Mouse (Mus musculus) v-Abl transformed pro-B cells (cell line): ENCODE data around the gene Parp6.

ENCODE experiments used
- in situ Hi-C, 2 experiments: fragments of 400-800 bp; cut with MboI; formaldehyde crosslinking; loops; one replicate each; pipeline ENCODE4 v1.15.1; 2025; ENCODE audit not compliant: unreplicated experiment in 2 of 2

Parp6 gene

DNA sequence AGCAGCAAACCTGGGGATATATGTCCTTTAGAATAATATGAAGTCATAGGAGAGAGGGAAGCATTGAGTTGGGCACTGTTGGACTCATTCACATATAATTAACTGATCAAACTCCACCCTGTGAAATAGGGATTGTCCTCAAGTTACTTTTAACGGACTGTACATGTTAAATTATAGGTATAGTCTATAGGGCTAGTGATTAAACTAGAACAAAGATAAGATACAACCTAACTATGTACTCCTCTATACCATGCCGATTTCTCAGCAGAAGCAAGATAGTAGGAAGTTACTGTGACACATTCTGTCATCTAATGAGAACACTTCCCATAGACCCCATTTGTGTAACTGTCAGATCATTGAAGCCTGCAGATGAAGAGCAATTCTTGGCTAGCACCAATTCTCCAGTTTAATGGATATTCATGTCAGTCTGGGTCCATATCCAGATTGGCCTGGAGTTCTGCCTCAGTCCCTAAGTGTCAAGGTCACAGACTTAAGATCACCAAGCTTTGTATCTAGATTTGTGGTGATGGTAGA, 37.4 kb downstream of the Parp6 start:
- in situ Hi-C loops: loop anchor here in 1 of 2 experiments (10.0 kb wide), 1 partner anchor 180 kb away; no protein-coding TSS in a partner anchor

DNA sequence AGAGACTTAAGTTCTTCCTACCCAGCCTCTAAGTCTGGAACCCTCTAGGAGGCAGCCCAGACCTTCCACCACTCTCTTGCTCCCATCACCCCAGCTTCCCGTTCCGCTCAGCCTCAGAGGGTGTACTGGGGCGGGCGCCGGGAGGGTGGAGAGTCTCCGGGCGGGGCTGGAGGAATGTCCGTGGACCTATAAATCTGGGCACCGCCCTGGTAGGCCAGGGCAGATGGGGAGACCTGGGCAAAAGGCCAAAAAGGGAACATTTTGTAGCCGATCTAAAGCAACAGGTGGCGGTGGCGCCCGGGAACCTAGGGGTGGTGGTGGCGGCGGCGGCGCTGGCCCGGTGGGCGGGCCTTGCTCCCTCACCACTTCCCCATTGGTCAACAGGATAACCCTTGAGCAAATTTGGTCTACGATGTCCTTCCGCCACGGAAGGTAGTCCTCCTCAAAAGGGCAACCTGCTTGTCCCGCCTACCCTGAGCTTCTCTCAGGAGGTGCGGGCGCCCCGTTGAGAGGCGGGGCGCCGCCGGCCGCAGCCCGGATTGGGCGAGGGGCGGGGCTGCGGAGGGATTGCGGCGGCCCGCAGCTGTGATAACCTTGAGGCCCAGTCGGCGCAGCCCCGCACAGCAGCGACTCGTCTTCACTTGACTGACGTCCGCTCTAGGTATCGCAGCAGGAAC, 39.0 kb downstream of the Parp6 start, which contains the start of gene Pkm:
Gene Pkm (plus strand): TSS at position 411 of the 677 bp plus-strand sequence.
- in situ Hi-C loops: loop anchor here in 1 of 2 experiments (10.0 kb wide), 1 partner anchor 181 kb away; no protein-coding TSS in a partner anchor

DNA sequence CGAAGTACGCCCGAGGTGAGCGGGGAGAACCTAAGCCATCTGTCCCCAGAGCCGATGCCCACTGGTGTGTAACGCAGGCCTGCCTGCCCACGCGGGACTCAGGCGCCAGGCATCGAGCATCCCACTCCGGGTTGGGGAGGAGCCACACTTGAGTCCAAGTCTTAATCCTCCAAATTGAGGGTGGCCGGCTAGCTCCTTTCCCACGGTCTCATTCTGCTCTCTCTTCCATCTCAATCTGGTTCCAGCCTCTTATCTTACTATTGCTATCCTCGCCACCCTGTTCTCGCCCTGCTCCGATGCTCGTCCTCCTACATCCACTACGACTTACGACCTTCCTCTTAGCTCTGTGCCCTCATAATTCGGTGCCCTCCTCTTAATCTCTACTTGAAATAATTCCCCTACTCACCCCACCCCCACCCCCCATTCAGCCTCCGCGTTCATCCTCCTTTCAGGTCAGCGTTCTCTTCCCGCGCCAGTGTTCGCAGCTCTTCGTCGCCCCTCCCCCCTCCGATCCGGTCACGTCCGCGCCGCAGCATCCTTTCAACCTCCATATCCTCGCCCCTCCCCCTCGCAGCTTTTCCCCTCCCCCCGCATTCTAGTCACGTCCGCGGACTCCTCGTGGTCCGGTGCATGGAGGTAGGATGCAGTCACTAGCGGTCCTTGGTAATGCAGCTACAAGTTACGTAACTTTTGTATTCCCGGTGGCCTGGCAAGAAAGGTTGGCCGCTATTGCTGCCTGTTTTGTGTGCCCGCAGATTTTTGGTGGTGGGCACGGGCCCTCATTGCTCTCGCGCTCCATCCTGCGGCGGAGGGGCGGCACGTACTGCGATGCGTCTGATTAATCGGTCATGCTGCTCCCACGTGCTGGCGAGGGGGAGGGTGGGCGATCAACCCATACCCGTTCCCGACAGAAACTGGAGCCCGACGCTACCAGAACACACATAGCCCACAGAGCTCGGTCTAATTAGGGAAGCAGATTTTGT, 39.8 kb downstream of the Parp6 start:
- in situ Hi-C loops: loop anchor here in 1 of 2 experiments (10.0 kb wide), 1 partner anchor 182 kb away; no protein-coding TSS in a partner anchor

DNA sequence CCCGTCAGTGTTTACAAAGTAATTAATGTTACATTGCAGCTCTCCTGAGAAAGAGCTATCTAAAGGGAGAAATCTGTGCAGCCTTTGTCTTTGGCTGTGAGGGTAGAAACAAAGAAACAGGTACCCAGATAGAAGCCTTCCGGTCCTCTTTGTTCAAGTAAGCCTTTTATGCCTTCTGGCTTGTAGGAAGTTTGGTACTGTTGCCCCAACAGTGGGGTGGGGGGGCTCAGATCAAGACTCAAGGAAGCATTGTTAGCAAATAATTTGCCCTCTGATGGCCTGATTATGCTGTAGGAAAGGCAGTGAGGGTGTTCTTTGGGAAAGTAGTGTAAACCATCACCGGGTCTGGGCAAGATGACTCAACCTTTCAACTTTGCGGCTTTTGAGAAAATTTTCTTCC, 41.1 kb downstream of the Parp6 start:
- in situ Hi-C loops: loop anchor here in 1 of 2 experiments (10.0 kb wide), 1 partner anchor 183 kb away; no protein-coding TSS in a partner anchor

DNA sequence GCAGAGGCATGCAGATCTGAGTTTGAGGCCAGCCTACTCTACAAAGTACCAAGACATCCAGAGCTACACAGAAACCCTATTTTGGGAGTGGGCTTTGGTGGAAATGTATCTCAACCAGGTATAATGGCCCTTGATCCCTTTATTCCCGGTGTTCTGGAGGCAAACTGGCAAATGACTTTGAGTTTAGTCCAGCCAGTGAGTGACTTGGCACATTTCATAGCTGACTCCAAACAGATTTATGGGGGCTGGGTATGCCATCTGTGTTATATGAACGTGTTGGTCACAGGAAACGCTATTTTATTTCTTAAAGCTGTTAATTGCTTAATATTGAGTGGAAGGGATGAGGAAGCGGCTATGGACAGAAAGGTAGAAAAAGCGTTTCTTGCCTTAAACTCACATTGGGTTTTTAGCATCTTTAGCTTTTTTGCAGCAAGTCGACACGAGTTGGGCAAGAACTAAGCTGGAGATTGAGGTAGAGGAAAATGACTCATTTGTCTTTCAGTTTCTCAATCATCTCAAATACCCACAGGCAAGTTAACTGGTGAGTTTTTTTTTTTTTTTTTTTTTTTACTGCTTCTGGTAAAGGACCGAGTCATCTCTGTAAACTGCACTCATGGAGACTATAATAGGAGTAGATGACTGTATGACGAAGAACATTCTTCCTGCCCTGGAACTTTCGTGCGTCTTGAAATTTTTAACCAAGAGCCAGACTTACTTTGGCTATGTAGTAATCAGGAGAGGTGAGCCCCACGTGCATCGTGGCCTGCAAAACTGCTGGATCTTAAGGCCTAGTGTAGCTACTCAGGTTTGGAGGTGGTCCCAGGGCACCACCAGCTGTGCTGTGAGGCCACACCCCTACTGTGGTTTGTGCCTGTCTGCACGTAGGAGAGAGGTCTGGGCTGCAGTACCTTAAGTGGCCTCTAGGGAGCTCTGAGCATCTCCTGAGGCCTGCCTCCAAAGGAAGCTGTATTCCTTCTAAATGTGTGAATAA, 42.2 kb downstream of the Parp6 start:
- in situ Hi-C loops: loop anchor here in 1 of 2 experiments (10.0 kb wide), 1 partner anchor 185 kb away; no protein-coding TSS in a partner anchor

DNA sequence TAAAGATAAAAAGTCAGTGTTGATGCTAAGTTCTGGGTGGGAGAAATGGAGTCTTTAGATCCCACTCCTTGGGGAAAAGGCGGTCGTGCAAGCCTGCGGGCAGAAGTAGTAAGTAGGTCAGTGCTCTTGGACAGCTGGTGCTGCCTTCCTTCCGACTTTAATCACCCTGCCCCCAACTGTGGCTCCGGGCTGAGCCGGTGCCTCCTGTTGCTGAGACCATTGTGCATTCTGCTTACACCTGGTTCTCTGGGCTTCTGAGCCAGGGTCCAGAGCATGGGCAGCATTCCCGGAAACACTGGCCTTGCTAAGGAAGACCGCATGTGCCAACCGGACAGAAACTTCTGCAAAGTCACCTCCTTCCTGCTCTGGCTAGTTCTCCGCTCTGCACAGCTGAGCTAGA, 43.3 kb downstream of the Parp6 start:
- in situ Hi-C loops: no loop called here

DNA sequence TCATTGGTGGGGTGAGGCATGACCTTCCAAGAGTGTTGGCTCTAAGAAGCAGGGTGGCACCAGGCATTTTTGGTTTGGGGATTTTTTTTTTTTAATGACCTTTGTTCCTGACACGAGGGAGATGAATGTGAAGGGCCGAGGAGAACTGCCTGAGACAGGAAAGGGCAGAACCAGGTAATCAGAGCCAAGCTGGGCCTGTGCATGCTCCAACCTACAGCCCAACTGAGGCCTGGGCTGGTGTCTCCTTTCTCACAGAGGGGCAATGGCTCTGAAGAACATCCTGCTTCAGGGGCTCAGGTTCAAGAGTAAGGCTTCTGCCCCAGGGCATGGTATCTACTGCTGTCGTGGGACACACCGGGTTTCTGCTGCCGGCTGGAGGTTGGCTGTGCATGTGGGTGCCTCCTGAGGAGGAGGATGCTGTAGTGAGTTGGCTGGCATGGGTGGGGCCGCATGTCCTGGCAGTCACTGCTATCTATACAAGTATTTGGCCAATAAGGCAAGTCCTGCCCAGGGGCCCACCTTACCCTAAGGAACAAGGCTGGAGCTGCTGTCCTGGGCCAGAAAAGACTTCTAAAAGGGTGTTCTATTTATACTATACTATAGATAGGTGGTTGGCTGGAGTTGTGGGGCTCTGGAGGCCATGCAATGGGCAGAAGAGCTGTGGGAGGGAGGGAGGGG, 44.4 kb downstream of the Parp6 start:
- in situ Hi-C loops: no loop called here

DNA sequence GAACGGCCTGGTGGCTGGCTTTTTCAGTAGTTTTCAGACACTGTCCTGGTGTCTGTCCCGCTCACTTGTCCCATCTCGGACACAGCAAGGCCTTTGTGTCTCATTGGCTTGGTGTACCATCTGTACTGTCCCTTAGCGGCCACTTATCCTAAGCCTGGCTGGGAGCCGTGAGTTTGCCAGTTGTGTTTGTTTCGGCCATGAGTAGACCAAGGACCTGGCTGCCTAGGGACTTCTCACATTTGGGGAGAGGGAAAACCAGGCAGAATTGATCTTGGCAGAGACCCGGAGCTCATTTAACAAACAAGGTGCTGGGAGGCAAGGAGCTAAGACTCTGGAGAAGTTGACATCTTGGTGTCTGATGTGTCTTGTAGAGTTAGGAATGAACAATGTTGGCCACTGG, 46.1 kb downstream of the Parp6 start:
- in situ Hi-C loops: no loop called here

DNA sequence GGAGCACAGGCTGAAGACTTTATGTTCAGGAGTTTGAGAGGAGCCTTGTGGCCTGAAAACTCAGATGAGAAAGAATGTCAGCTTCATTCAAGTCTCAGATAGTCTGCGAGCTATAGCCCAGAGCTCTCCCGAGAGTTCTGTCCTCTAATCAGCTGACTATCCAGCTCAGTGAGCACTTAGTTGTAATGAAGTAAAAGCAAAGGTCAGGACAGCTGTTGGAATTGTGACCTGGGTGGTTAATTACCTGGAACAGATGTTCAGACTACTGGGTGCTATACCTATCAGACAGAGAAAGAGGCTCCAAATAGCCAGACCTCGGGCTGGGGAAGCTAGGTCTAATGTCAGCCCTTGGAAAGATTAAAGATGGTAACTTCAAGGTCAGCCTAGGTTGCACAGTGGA, 46.9 kb downstream of the Parp6 start:
- in situ Hi-C loops: no loop called here

DNA sequence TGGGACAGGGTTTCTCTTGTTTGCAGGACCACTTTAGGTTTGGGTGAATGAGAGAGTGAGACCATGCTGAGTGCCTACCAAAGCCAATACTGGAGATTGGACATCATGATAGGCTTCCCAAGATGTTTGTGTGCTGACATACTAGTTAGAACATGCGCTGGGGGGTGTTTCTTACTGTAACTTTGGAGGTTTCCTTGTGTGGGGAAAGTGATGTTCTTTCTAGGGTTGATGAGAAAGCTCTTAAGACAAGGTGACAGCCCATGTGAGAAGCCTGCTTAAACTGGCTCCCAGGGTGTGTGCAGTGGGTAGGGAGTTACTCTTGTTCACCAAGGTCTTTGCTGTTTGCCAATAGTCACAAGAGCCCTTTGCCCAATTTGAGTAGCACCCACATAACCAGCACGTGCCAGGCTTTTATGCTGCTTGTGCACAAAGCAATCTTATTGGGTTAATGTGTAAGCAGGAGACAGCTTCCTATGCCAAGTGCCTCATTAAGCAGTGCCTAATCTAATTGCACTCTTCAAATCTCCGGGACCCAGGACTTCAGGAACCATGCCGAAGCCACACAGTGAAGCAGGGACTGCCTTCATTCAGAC, 47.7 kb downstream of the Parp6 start:
- in situ Hi-C loops: loop anchor here in 1 of 2 experiments (5.0 kb wide), 1 partner anchor 317 kb away; no protein-coding TSS in a partner anchor

DNA sequence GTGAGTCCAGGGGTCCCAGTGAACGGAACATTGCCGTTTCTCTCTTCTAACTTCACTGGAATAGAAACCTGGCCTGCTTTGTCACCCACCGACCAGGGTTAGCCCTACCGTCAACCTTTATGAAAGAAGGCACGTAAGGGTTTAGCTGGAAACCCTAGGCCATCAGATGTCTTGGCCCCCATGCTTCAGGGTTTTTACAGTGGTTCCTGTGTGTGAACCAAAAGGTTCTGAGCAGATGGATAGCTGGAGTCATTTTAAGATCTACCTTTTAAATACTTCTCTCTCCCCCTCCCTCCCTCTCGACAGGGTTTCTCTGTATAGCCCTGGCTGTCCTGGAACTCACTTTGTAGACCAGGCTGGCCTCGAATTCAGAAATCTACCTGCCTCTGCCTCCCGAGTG, 48.9 kb downstream of the Parp6 start:
- in situ Hi-C loops: loop anchor here in 1 of 2 experiments (5.0 kb wide), 1 partner anchor 319 kb away; no protein-coding TSS in a partner anchor

DNA sequence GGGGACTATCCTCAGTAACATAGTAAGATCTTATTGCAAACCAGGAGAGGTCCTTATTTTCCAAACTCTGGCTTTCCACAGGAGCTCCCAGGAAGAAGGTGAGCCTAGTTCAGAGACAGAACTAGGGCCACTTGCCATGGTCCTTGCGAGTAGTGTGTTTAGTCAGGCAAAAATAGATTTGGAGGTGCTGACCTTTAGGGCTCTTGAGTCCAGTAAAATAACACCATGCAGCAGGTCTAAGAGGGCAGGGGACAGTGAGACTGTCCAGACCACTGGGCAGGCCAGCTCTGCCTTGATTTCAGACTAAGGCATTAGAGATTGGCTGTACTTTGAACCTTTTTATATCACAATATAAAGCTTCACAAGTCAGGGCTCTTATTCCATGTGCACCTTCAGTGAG, 49.7 kb downstream of the Parp6 start:
- in situ Hi-C loops: loop anchor here in 1 of 2 experiments (5.0 kb wide), 1 partner anchor 320 kb away; no protein-coding TSS in a partner anchor

DNA sequence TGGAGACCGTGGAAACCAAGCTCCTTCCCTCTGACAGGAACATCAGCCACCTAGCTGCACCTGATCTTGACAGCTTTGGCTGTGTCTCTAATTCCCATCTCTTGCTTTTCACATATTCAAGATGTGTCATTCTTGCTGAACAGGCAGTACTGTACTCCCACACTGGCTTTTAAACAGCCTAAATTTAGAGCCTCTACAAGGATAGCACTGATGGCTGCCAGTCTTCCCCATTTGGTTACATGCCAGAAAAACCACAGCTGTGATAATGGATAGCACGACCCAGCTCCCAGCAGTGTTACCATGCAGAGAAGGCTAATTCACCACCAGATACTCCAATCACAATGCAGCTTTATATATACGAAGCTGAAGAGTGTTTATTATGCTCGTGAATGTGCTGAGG, 50.2 kb downstream of the Parp6 start:
- in situ Hi-C loops: loop anchor here in 1 of 2 experiments (5.0 kb wide), 1 partner anchor 320 kb away; no protein-coding TSS in a partner anchor

DNA sequence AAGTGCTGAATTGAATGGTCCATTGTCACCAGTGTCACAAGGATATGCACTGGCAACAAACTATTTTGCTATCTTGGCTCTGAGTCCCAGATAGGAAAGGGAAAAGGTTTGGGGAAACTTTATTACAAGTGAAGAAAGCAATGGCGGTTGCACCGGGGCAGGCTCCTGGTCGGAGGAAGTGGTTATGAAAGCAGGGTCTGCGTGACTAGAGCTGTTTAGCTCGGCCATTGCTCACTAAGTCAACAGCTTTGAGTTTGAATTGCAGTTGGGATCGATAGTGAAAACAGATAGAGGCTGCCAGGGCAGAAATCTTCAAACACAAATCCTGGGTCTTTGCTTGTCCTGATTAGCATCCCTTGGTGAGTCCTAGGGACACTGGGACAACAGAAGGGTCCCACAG, 50.8 kb downstream of the Parp6 start:
- in situ Hi-C loops: loop anchor here in 1 of 2 experiments (5.0 kb wide), 1 partner anchor 321 kb away; no protein-coding TSS in a partner anchor

DNA sequence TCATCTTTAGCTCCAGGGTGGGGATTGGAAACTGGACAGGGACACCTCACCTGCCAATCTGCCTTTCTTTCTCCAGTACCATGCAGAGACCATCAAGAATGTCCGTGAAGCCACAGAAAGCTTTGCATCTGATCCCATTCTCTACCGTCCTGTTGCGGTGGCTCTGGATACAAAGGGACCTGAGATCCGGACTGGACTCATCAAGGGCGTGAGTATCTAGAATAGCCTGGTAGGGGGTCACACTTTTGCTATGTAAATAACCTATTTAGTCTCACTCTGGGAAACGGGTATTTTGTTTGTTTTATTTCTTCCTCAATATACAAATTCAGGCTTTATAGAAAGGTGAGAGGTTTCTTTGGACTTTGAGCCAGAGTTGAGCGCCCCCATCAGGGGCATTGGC, 51.4 kb downstream of the Parp6 start:
- in situ Hi-C loops: loop anchor here in 1 of 2 experiments (5.0 kb wide), 1 partner anchor 321 kb away; no protein-coding TSS in a partner anchor

DNA sequence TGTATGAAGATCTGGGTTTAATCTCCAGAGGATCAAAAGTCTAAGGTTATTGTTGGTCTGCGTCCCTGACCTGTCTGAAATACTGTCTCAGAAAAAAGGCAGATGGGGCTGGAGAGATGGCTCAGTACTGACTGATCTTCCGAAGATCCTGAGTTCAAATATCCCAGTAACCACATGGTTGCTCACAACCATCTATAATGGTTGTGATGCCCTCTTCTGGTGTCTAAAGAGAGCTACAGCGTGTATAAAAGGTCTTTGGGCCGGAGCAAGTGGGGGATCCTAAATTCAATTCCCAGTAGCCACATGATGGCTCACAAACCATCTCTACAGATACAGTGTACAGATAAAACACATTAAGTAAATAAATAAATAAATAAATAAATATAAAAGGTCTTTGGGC, 52.1 kb downstream of the Parp6 start:
- in situ Hi-C loops: loop anchor here in 1 of 2 experiments (5.0 kb wide), 1 partner anchor 322 kb away; no protein-coding TSS in a partner anchor

DNA sequence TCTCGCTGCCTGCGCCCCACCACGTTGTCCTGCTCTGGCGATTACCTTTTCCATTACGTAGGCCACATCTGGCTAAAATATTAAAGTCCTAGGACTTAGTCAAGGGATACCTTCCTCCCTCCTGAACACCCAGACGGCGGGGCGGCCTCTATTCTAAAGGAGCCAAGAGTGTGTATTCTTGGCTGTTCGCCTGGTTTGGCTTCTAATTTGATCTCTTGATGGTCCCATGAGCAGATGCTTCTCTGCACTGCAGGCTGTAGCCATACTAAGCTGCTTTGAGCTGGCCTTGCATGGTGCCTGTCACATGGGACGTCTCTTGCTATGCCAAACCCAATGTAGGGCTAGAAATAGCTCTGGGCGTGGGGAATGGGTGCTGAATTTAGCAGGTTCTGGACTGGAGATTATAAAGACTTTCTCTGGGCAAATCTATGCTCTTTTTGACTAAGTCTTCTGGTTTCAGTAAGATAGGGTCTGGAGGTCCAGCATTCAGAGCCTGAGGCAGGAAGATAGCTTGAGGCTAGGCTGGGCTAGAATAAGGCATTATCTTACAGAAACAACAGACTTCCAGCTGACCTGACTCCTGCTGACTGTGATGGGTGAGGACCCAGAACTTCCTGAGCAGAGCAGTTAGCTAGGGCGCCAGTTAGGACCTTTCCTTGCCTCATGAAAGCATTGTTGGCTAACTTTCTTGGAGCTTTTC, 55.3 kb downstream of the Parp6 start:
- in situ Hi-C loops: loop anchor here (5.0 to 10.0 kb wide), 2 partner anchors 105 to 658 kb away; no protein-coding TSS in a partner anchor
